Mouse (Mus musculus) bone marrow, adult 2 months (tissue): ENCODE results near the gene Ctns.

ENCODE experiments used
- CTCF ChIP-seq: fragments of 200-500 bp; IDR thresholded peaks from 2 replicates; pipeline ENCODE4 v1.5.1; 2011; ENCODE audit warnings: low read length, control low read depth; ENCODE audit not compliant: control insufficient read depth, insufficient read depth
- POLR2A ChIP-seq: fragments of 200-500 bp; IDR thresholded peaks from 2 replicates; pipeline ENCODE4 v1.6.1; 2011; ENCODE audit warnings: low read depth, mild to moderate bottlenecking, control low read depth, low read length, borderline replicate concordance; ENCODE audit not compliant: control insufficient read depth

DNA sequence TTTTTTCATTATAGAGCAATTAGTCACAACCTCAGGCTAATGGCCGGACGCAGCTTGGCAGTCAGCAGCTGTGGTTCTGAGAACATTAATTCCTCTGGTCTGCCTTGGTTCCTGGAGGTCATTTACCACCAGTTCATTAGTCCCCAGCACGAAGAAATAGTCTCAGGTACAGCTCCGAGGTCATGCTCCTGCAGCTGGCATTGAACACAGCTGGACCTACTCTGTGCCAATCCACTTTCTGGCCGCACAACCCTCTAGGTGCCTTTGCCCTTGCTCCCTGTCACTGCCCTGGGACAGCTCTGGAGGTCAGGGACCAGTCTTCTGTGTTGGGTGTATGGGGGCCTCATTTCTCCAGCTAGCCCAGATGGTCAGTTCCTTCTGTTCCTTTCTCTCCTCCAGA is 30.0 kb upstream of the Ctns start:
- TF ChIP-seq CTCF = no peak
- TF ChIP-seq POLR2A = no peak
